Mouse (Mus musculus): ENCODE data around the gene Lim2. TPM values are rescaled to one million over a fixed set of nuclear protein-coding genes. Genes with fewer than 3 reads are reported as not detected.
"Not testable (repeated sequence)": the region's sequence is repeated elsewhere in the genome, so short reads cannot be mapped to it uniquely, and the experiment has no call there.

The Lim2 gene
- polyA plus RNA-seq (2015; fragmentation: Nextera tagmentation; extraction: Ambion mirVana), result not detected in 2 replicates

GRCm38 (mm10) chr7:43427406-43427805 is at the start of gene Lim2:
Lim2 (plus strand) TSS chr7:43427670.
- Histone ChIP-seq H3K9me3 (no peaks in the 10 kb centered on the region), H3K27ac (no peak within 1 kb of the TSS), H3K4me2 (no peak within 1 kb of the TSS), H3K4me3 (no peak within 1 kb of the TSS), H3K36me3 (no peaks in the 10 kb centered on the region), H3K9ac (no peak within 1 kb of the TSS), H3K27me3 (no peaks in the 10 kb centered on the region), H3K4me1 (no peaks in the 10 kb centered on the region)
- 75% methylated on average over 8 of the region's 8 CpGs for WGBS
- no peak for ATAC-seq (ENCODE audit: borderline replicate concordance, extremely low read depth, low FRiP score, low TSS enrichment)

- 18% methylated on average over 5 of the region's 5 CpGs for WGBS
- no peak for ATAC-seq (ENCODE audit: borderline replicate concordance, extremely low read depth, low FRiP score, low TSS enrichment)
- no peaks in the 10 kb centered on the region for H3K27me3 ChIP-seq
- H3K9me3 ChIP-seq, result no peaks in the 10 kb centered on the region
- no peak overlapping the region for H3K4me3 ChIP-seq
- no peak overlapping the region for H3K27ac ChIP-seq
- no peaks in the 10 kb centered on the region for H3K36me3 ChIP-seq
- H3K4me2 ChIP-seq, result no peak overlapping the region
- no peak overlapping the region for H3K9ac ChIP-seq
- no peaks in the 10 kb centered on the region for H3K4me1 ChIP-seq
These were observed 49.2 kb upstream of the Lim2 start for GRCm38 (mm10) chr7:43378226-43378625.

- H3K4me3 ChIP-seq, result no peak overlapping the region
- H3K9me3 ChIP-seq, result no peaks in the 10 kb centered on the region
- H3K4me2 ChIP-seq, result no peak overlapping the region
- no peak overlapping the region for H3K9ac ChIP-seq
- H3K4me1 ChIP-seq, result no peaks in the 10 kb centered on the region
- no peaks in the 10 kb centered on the region for H3K36me3 ChIP-seq
- no peaks in the 10 kb centered on the region for H3K27me3 ChIP-seq
- ATAC-seq (ENCODE audit: borderline replicate concordance, extremely low read depth, low FRiP score, low TSS enrichment), result no peak
- 66% methylated on average over 8 of the region's 8 CpGs for WGBS
- H3K27ac ChIP-seq, result no peak overlapping the region
These were observed 34.9 kb upstream of the Lim2 start for GRCm38 (mm10) chr7:43392349-43393121.

GRCm38 (mm10) chr7:43399501-43399900 is 28.0 kb upstream of the Lim2 start:
- no peak overlapping the region for H3K4me2 ChIP-seq
- ATAC-seq (ENCODE audit: borderline replicate concordance, extremely low read depth, low FRiP score, low TSS enrichment), result no peak
- no peaks in the 10 kb centered on the region for H3K27me3 ChIP-seq
- H3K4me3 ChIP-seq, result no peak overlapping the region
- no peak overlapping the region for H3K9ac ChIP-seq
- H3K27ac ChIP-seq, result no peak overlapping the region
- H3K4me1 ChIP-seq, result no peaks in the 10 kb centered on the region
- H3K9me3 ChIP-seq, result no peaks in the 10 kb centered on the region
- H3K36me3 ChIP-seq, result no peaks in the 10 kb centered on the region
- WGBS, result 71% methylated on average over 2 of the region's 2 CpGs

GRCm38 (mm10) chr7:43402718-43403117 is 24.8 kb upstream of the Lim2 start:
- Histone ChIP-seq H3K9me3 (no peaks in the 10 kb centered on the region), H3K27ac (no peak overlapping the region), H3K4me2 (no peak overlapping the region), H3K4me1 (no peaks in the 10 kb centered on the region), H3K9ac (no peak overlapping the region), H3K27me3 (no peaks in the 10 kb centered on the region), H3K36me3 (no peaks in the 10 kb centered on the region), H3K4me3 (no peak overlapping the region)
- WGBS, result 19% methylated on average over 2 of the region's 2 CpGs
- no peak for ATAC-seq (ENCODE audit: borderline replicate concordance, extremely low read depth, low FRiP score, low TSS enrichment)

- Histone ChIP-seq H3K9me3 (no peaks in the 10 kb centered on the region), H3K4me2 (no peak overlapping the region), H3K27ac (no peak overlapping the region), H3K4me1 (no peaks in the 10 kb centered on the region), H3K4me3 (no peak overlapping the region), H3K27me3 (no peaks in the 10 kb centered on the region), H3K36me3 (no peaks in the 10 kb centered on the region), H3K9ac (no peak overlapping the region)
- ATAC-seq (ENCODE audit: borderline replicate concordance, extremely low read depth, low FRiP score, low TSS enrichment), result no peak
- 75% methylated on average over 3 of the region's 3 CpGs for WGBS
These were observed 19.9 kb upstream of the Lim2 start for GRCm38 (mm10) chr7:43407573-43407972.

- no peaks in the 10 kb centered on the region for H3K9me3 ChIP-seq
- H3K36me3 ChIP-seq, result no peaks in the 10 kb centered on the region
- WGBS, result 69% methylated on average over 4 of the region's 4 CpGs
- ATAC-seq (ENCODE audit: borderline replicate concordance, extremely low read depth, low FRiP score, low TSS enrichment), result no peak
- no peaks in the 10 kb centered on the region for H3K27me3 ChIP-seq
- no peak within 1 kb of the TSS for H3K4me2 ChIP-seq
- no peak within 1 kb of the TSS for H3K4me3 ChIP-seq
- H3K4me1 ChIP-seq, result no peaks in the 10 kb centered on the region
- no peak within 1 kb of the TSS for H3K9ac ChIP-seq
- H3K27ac ChIP-seq, result no peak within 1 kb of the TSS
These were observed 19.3 kb upstream of the Lim2 start, which contains the start of gene Siglecg for GRCm38 (mm10) chr7:43408131-43408553. Siglecg (plus strand) TSS chr7:43408204.

- Histone ChIP-seq H3K36me3 (no peaks in the 10 kb centered on the region), H3K27ac (no peak overlapping the region), H3K9ac (no peak overlapping the region), H3K4me3 (no peak overlapping the region), H3K27me3 (no peaks in the 10 kb centered on the region), H3K4me2 (no peak overlapping the region), H3K9me3 (no peaks in the 10 kb centered on the region), H3K4me1 (no peaks in the 10 kb centered on the region)
- WGBS, result 65% methylated on average over 3 of the region's 3 CpGs
- no peak for ATAC-seq (ENCODE audit: borderline replicate concordance, extremely low read depth, low FRiP score, low TSS enrichment)
These were observed 18.4 kb upstream of the Lim2 start for GRCm38 (mm10) chr7:43409084-43409483.

GRCm38 (mm10) chr7:43411724-43412123 is 15.7 kb upstream of the Lim2 start:
- H3K36me3 ChIP-seq; H3K27me3 ChIP-seq; H3K9me3 ChIP-seq; ATAC-seq (ENCODE audit: borderline replicate concordance, extremely low read depth, low FRiP score, low TSS enrichment); H3K27ac ChIP-seq; H3K4me3 ChIP-seq; H3K9ac ChIP-seq; H3K4me2 ChIP-seq; H3K4me1 ChIP-seq: not testable (repeated sequence)
- WGBS, result 25% methylated on average over 4 of the region's 4 CpGs

GRCm38 (mm10) chr7:43417298-43417697 is 10.2 kb upstream of the Lim2 start:
- 84% methylated on average over 10 of the region's 10 CpGs for WGBS
- no peak overlapping the region for H3K4me3 ChIP-seq
- H3K9me3 ChIP-seq, result no peaks in the 10 kb centered on the region
- H3K4me1 ChIP-seq, result no peaks in the 10 kb centered on the region
- H3K27me3 ChIP-seq, result no peaks in the 10 kb centered on the region
- ATAC-seq (ENCODE audit: borderline replicate concordance, extremely low read depth, low FRiP score, low TSS enrichment), result no peak
- no peak overlapping the region for H3K4me2 ChIP-seq
- no peak overlapping the region for H3K9ac ChIP-seq
- no peak overlapping the region for H3K27ac ChIP-seq
- no peaks in the 10 kb centered on the region for H3K36me3 ChIP-seq

GRCm38 (mm10) chr7:43422995-43423617 is 4.4 kb upstream of the Lim2 start:
- Histone ChIP-seq H3K4me3 (no peak overlapping the region), H3K4me1 (no peaks in the 10 kb centered on the region), H3K9me3 (no peaks in the 10 kb centered on the region), H3K27ac (no peak overlapping the region), H3K27me3 (no peaks in the 10 kb centered on the region), H3K36me3 (no peaks in the 10 kb centered on the region), H3K9ac (no peak overlapping the region), H3K4me2 (peak overlapping the region; percentile 20; the same call in 1 of the 2 replicates)
- ATAC-seq (ENCODE audit: borderline replicate concordance, extremely low read depth, low FRiP score, low TSS enrichment), result peak; percentile 86
- 5% methylated on average over 11 of the region's 11 CpGs for WGBS

- H3K4me3 ChIP-seq, result no peak overlapping the region
- ATAC-seq (ENCODE audit: borderline replicate concordance, extremely low read depth, low FRiP score, low TSS enrichment), result no peak
- no peaks in the 10 kb centered on the region for H3K36me3 ChIP-seq
- H3K4me1 ChIP-seq, result no peaks in the 10 kb centered on the region
- no peak overlapping the region for H3K9ac ChIP-seq
- H3K27me3 ChIP-seq, result no peaks in the 10 kb centered on the region
- H3K4me2 ChIP-seq, result no peak overlapping the region
- no peaks in the 10 kb centered on the region for H3K9me3 ChIP-seq
- no peak overlapping the region for H3K27ac ChIP-seq
- WGBS, result 60% methylated on average over 3 of the region's 3 CpGs
These were observed 3.4 kb upstream of the Lim2 start for GRCm38 (mm10) chr7:43423991-43424625.
